Mouse (Mus musculus) ES-E14 (cell line): ENCODE data around the gene Nt5dc1. TPM values are rescaled to one million over a fixed set of nuclear protein-coding genes. Genes with fewer than 3 reads are reported as not detected.

Experiments
- DNase-seq: peaks from one replicate; pipeline ENCODE4 v3.0.0-alpha.2; 2013; ENCODE audit warnings: low read depth, low spot score
- H3K27ac ChIP-seq: 2 replicates; pipeline ENCODE4 v1.5.1; 2012; ENCODE audit warnings: low read depth, mild to moderate bottlenecking, low read length, moderate library complexity, mixed read lengths; ENCODE audit not compliant: poor library complexity, insufficient read depth, severe bottlenecking
- H3K36me3 ChIP-seq: 2 replicates; pipeline ENCODE4 v1.6.1; 2012; ENCODE audit warnings: mild to moderate bottlenecking, low read length, moderate library complexity, mixed read lengths; ENCODE audit not compliant: control insufficient read depth, poor library complexity, insufficient read depth, severe bottlenecking
- H3K4me1 ChIP-seq, 2 experiments: fragments of 150-350 bp in 1 of 2; sonication (generic) in 1 of 2; 2 replicates each; pipeline ENCODE4 v1.6.1; 2012; ENCODE audit warnings: low read length in 2 of 2, mild to moderate bottlenecking in 1 of 2, mixed read lengths in 1 of 2; ENCODE audit not compliant: control insufficient read depth in 2 of 2, insufficient read depth in 2 of 2, poor library complexity in 1 of 2
- H3K4me3 ChIP-seq, 2 experiments: fragments of 150-350 bp in 1 of 2; sonication (generic) in 1 of 2; 2 replicates each; pipeline ENCODE4 v1.5.1; 2012; ENCODE audit warnings: low read length in 2 of 2, low read depth in 1 of 2, mild to moderate bottlenecking in 1 of 2, mixed read lengths in 1 of 2; ENCODE audit not compliant: insufficient read depth in 1 of 2, poor library complexity in 1 of 2, severe bottlenecking in 1 of 2
- H3K9ac ChIP-seq: 2 replicates; pipeline ENCODE4 v1.6.1; 2012; ENCODE audit warnings: low read depth, mild to moderate bottlenecking, low read length, mixed read lengths; ENCODE audit not compliant: poor library complexity, insufficient read depth, severe bottlenecking
- H3K9me3 ChIP-seq: fragments of 150-350 bp; sonication (generic); 2 replicates; pipeline ENCODE4 v1.6.1; 2012; ENCODE audit warnings: low read depth, mild to moderate bottlenecking, low read length; ENCODE audit not compliant: control insufficient read depth, insufficient read depth
- CHD2 ChIP-seq: IDR thresholded peaks from 2 replicates; pipeline ENCODE4 v1.6.1; 2014; ENCODE audit warnings: mild to moderate bottlenecking, low read depth, low read length, inconsistent platforms
- HCFC1 ChIP-seq: IDR thresholded peaks from 2 replicates; pipeline ENCODE4 v1.6.1; 2012; ENCODE audit warnings: low read length, inconsistent platforms, borderline replicate concordance; ENCODE audit not compliant: insufficient read depth
- MAFK ChIP-seq: IDR thresholded peaks from 2 replicates; pipeline ENCODE4 v1.6.1; 2014; ENCODE audit warnings: mild to moderate bottlenecking, low read depth, low read length, inconsistent platforms; ENCODE audit not compliant: insufficient read depth
- ZC3H11A ChIP-seq: IDR thresholded peaks from 2 replicates; pipeline ENCODE4 v1.6.1; 2012; ENCODE audit warnings: low read depth, mild to moderate bottlenecking, inconsistent platforms, low read length, borderline replicate concordance
- ZNF384 ChIP-seq: IDR thresholded peaks from 2 replicates; pipeline ENCODE4 v1.6.1; 2012; ENCODE audit warnings: low read depth, low read length, inconsistent platforms
- in situ Hi-C, 2 experiments: fragments of 600-800 bp; cut with MboI; formaldehyde crosslinking; loops; one replicate each; pipeline ENCODE4 v1.15.1; 2025; ENCODE audit warnings: low sequenced_read_pairs in 2 of 2, inconsistent platforms in 1 of 2; ENCODE audit not compliant: unreplicated experiment in 2 of 2
- total RNA-seq: library from RNA; depleted of rRNA; stranded (reverse); fragments of 300-350 nt; gene quantifications from 2 replicates; pipeline ENCODE4 v1.2.3, GENCODE M21; 2012

The Nt5dc1 gene
- total RNA-seq, 1 experiment, result 8.3 TPM

DNA sequence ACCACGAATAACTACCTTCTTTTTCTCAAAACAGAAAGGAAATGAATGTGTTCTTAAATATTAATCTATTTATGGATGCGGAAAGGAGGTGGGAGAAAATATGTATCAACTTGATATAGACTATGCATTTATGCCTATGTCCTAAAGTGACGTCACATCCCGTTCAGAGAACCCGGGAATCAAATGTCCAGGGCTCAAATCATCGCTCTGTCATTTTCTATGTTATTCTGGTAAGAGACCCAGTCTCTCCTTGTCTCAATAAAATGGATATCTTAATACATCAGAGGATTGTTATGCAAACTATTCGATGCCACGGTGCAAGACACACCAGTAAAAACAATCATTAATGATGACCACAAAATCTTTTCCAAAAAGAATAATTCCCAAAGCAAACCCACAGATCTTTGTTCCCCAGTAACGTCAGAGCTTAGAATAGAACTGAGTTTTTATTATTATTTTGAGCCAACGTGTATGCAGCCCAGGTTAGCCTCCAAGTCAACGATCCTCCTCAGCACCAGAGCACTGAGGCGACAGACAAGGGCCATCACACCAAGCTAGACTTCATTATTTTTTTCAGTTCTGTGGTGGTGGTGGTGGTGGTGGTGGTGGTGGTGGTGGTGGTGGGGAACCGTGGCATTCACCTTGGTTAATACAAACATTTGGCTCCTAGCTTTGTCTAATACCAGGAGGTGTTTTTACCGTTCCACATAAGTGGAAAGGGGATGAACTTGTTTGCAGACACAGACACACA lies 137.0 kb downstream of the Nt5dc1 start:
- Histone ChIP-seq H3K36me3 (no peaks in the 10 kb centered on the region; the same call in 1 of the 2 replicates), H3K4me1 (peaks cover 0 to 9% of the 10 kb centered on the region in 2 experiments; a peak in 1 of 4 replicates), H3K9ac (peak overlapping the region; percentile 56), H3K9me3 (no peaks in the 10 kb centered on the region), H3K4me3 (peak overlapping the region; percentile 70 to 82), H3K27ac (no peak overlapping the region)
- in situ Hi-C loops, result no loop called here
- no peak for DNase-seq
- TF ChIP-seq MAFK (no peak), ZNF384 (no peak), HCFC1 (no peak), CHD2 (no peak), ZC3H11A (no peak)

DNA sequence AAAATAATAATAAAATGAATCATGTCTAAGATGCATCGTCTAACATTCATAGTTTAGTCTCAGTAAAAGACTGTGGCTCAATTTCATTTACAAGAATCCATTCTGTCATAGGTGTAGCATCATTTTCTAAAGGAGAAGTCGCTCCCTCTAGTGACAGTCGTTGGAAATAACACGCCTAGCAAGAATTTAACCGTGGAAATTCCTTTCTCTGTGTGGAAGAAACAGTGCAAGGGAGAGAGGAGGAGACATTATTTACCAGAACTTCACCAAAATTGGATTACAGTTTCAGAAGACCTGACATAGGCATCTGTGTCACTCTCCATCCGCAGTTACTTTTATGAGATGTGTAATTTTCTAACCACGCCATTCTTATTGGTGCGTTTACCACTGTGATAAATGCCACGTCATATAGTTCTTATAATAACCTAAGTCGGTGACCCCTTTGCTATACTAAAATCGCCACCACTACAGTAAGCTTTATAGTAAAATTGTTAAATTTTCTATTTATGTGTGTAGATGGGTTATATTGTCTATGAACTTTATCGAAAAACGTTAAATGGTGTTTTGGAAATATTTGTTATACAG lies 137.7 kb downstream of the Nt5dc1 start:
- Histone ChIP-seq H3K9ac (no peak overlapping the region), H3K27ac (no peak overlapping the region), H3K9me3 (no peaks in the 10 kb centered on the region), H3K4me1 (peaks cover 0 to 9% of the 10 kb centered on the region in 2 experiments; a peak in 1 of 4 replicates), H3K4me3 (0 out of 4 replicates have a peak overlapping the region, but pooled peaks of 1 of the 2 experiments have one; percentile 70), H3K36me3 (no peaks in the 10 kb centered on the region)
- TF ChIP-seq ZNF384 (no peak), ZC3H11A (peak; percentile 83; the same call in 1 of the 2 replicates)
- peak; percentile 71 for DNase-seq
- in situ Hi-C loops, result no loop called here

DNA sequence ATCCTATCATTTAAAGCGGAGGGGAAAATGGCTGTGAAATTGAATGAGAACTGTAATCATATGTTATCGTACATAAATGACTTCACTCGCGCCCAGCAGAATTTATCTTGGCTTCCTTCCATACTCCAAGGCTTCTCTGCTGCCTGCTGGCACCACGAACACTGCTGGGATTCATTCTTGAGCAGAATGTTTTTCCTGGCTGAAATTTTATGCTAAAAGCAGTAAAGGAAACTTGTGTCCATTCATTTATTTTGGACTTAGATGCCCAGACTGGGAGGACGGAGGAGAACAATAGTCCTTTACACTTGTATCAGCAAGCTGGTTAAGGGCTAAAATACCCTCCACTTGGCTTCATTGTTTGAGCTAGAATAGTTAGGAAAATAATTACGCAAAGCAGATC lies 146.7 kb downstream of the Nt5dc1 start:
- no peak for DNase-seq
- no peaks in the 10 kb centered on the region for H3K9me3 ChIP-seq
- H3K4me1 ChIP-seq, result no peaks in the 10 kb centered on the region
- no peak overlapping the region for H3K4me3 ChIP-seq
- no peak overlapping the region for H3K9ac ChIP-seq
- no peaks in the 10 kb centered on the region for H3K36me3 ChIP-seq
- no peak overlapping the region for H3K27ac ChIP-seq
- TF ChIP-seq ZC3H11A, result no peak
- no peak for TF ChIP-seq HCFC1
- TF ChIP-seq ZNF384, result no peak
- TF ChIP-seq CHD2, result no peak
- TF ChIP-seq MAFK, result no peak
- in situ Hi-C loops, result no loop called here

DNA sequence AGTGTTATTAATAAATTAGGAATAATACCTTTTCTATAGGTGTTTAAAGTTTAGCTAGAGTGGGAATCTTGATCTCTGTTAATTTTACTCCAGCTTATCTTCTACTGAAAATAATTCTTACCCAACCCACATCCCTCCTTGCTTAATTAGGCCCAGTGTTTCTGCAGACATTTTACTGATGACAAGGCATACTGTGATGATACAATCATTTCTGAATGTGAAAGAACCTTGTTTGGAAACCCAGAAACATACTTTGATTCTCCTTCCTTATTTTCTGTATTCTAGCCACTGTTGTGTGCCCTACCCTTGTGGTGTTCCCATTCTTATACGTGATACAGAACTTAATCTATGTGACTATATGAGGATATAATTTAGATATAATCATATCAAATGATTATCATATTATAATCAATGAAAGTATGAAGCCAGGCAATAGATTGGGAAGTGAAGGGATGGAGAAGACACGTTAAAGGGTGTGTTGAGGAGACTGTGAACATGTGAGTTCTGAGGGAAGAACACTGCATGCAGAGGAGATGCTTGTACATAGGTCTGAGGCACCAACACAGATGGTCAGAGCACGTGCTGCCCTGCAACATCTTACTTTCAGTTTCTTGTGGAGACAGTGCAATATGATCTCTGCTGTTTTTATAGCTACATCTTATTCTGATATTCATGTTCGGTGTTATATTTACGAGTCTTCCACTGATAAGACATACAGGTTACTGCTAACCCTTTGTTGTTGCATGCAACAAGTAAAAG lies 150.9 kb downstream of the Nt5dc1 start:
- TF ChIP-seq ZC3H11A (no peak), HCFC1 (no peak), CHD2 (no peak), ZNF384 (no peak), MAFK (no peak)
- Histone ChIP-seq H3K9ac (no peak overlapping the region), H3K36me3 (no peaks in the 10 kb centered on the region), H3K27ac (no peak overlapping the region), H3K4me3 (no peak overlapping the region), H3K4me1 (no peaks in the 10 kb centered on the region), H3K9me3 (no peaks in the 10 kb centered on the region)
- DNase-seq, result no peak
- in situ Hi-C loops, result no loop called here
